Mouse (Mus musculus): ENCODE measurements around the gene Gm10271.

DNA sequence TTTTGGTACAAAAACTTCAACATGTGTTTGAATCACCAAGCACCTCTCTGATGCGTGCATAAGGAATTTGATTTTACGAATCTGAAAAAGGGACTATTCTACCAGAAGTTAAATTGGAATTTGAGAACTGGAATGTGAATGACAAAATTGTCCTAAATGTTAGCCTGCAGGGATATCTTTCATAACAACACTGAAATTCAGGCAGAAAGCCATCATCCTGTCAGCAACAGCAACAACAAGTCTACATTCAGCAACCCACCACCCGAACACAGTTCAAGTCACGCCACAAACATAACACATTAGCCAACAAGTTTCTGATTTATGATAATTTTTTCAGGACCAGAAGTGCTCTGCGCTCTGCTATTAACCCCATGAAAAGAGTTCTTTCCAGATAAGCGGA lies 17.2 kb downstream of the Gm10271 start:
- TF ChIP-seq POLR2A (IDR thresholded peaks at IDR 0.05; ENCODE audit: borderline replicate concordance, extremely low read depth, low read depth, low read length) (no peak), CTCF (IDR thresholded peaks at IDR 0.05; ENCODE audit: insufficient read depth, low read length) (no peak)

Measured in lung, adult 2 months (tissue).